Mouse (Mus musculus): ENCODE results near the gene Trp53tg5.

GRCm38 (mm10) chr2:164487115-164487527, 13.6 kb upstream of the Trp53tg5 start:
- no peak for TF ChIP-seq CTCF (IDR thresholded peaks at IDR 0.05)
- TF ChIP-seq EP300 (IDR thresholded peaks at IDR 0.05), result no peak

Data from lung, postnatal 0 days (tissue).